Mouse (Mus musculus) ovary, postnatal 36 days (tissue): ENCODE data around the gene Ctbp2.

Experiments
- DNase-seq: peaks from one replicate; pipeline ENCODE4 v3.0.0; 2022; ENCODE audit warnings: low spot score, mixed read lengths

Ctbp2 gene

DNA sequence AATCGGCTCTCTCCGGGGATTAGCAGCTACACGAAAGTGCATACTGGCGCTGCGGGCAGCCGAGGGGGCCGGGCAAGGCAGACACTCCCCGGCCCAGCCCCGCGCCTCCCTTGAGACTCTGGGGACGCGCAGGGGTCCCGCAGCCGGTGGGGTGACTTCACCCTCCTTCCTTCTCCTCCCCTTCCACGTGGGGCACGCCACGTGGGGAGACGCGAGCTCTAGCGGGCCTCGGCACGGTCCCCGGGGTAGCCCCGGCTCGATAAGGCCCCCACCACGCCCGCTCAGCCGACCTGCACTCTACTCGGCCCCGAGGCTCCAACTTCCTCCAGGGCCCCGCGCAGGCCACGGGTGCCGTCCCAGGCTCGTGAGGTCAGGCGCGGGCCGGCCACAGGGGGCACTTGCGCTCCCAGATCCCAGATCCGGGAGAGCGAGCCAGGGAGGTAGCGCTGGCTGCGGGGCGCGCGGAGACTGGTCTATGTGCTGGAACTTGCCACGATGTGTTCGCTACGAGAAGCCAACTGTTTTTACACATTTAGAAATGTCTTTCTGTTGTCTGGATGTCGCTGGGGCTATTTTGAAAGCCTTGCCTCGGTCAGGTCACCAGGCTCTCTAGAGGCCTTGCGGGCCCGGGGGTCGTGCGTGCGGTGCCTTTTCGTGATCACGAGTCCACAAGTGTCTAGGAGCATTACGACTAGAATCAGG, at the start of gene Ctbp2:
Ctbp2 (minus strand) TSS at position 356 of the 702 bp plus-strand sequence.
- peak; percentile 85 for DNase-seq

- DNase-seq: peak; percentile 41
Observed at GRCm38 (mm10) chr7:133171403-133172032, 47.4 kb upstream of the Ctbp2 start.

DNA sequence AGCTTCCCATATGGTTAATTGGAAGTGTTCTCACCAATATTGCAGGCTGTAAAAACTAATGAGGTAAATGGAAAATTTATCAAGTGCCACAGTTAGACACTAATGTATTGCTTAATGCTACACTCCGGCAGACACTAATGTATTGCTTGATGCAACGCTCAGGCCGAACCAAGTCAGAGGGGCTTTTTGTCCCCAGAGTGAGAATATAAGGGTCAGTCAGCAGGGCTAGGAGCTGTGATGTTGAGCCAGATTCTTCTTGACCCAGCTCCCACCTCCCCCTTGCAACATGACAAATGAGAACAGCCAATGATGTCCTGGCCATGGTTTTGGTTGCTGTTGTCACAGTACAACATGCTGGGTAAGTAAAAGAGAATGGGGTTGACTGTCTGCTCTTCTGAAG, 44.8 kb upstream of the Ctbp2 start:
- DNase-seq: no peak

DNA sequence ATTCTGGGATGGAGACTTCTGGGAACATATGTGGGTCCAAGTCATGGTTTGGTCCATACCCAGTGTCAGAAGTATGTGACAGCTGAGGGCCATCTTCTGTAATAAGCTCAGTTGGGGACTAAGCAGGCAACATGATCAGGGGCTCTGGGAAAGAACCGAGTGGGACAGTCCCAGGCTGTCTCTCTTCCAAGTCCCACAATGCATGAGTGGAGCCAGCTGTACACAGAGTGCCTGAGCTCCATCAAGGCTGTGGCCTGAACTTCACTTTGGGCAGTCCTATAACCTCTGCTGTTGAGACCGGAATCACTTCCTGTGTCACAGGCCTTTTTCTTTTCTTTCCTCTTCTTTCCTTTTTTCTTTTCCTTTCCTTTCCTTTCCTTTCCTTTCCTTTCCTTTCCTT, 43.7 kb upstream of the Ctbp2 start:
- no peak for DNase-seq

DNA sequence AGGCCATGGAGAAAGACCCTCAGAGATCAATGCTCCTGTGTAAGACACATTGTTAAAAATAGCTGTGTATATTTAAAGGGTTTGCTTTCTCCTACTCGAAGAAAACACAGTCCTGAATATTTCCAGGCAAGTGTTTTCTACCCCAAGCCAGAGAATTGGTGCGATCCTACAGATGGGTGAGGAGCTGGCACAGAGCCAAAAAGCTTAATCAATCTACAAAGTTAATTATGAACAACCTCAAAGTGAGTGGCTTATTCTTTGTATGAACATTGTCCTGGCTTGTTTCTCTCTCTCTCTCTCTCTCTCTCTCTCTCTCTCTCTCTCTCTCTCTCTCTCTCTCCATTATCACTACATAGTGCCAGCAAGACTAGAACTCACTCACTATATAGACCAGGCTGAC, 40.6 kb upstream of the Ctbp2 start:
- DNase-seq: no peak

- no peak for DNase-seq
Observed at GRCm38 (mm10) chr7:133163011-133163410, 38.9 kb upstream of the Ctbp2 start.

- DNase-seq: no peak
Observed at GRCm38 (mm10) chr7:133162131-133162530, 38.0 kb upstream of the Ctbp2 start.

DNA sequence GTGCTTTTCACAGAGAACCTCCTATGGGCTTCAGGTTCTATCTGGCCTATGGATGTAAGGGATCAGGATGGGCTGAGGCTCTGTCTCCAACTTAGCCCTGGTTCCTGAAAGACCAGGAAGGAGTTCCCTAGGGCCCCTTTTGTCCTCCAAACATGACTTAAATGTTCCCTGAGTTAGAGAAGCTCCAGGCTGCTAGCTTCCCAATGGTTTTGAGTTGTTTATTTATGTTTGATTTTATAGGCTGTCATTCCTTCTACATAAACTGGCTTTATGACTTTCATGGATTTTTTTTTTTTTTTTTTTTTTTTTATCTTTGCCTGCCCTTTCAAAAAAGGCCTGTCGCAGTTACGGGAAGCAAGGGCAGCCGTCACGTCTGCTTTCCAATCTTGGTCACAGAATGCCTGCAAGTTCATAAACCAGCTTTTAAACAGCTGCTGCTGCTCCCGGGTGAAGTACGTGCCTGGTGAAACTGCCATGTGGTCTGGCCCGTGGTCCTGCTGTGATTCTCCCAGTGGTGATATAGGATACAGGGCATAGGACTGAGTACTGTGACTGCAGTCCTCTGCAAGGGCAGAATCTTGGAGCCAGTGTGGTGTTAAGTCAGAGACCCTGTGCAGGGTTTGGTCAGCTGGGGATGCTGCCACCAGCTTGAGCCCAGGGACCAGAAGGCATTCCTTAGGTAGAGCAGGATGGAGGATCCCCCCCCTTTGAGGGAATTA, 37.4 kb upstream of the Ctbp2 start:
- DNase-seq: no peak

DNA sequence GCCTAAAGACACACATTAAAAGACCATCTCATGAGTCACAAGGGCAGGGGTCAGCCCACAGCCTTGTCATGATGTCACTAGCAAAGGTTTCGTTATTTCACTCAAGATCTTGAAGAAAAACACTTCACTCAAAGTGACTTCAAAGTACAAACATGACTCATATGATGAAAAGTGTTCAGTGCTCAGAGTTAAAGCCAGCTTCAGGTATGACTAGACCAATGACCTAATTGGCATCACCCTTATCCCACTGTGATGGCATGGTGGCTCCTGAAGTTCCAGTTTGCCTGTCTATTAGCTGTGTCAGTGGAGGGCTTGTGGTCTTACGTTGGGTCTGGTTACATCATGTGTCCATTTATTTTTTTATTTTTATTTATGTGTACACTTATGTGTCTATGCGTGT, 35.4 kb upstream of the Ctbp2 start:
- DNase-seq: no peak

DNA sequence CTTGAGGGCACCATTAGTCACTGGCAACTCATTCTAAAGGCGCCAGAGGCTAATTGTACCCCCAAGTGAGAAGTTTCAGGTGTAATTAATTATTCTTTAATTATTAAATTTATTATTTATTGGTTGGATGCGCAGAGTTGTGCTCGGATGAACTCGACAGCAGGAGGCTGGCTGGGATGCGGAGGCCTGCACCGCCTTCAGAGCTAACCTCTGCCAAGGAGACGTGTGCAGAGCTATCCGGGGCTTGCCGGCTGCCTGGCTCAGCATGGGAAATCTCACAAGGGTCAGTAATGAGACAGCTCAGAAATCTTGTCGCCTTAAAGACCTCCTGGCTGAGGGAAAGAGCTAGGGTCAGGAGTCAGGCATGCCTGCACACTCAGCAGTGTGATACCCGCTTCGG, 31.5 kb upstream of the Ctbp2 start:
- no peak for DNase-seq

DNA sequence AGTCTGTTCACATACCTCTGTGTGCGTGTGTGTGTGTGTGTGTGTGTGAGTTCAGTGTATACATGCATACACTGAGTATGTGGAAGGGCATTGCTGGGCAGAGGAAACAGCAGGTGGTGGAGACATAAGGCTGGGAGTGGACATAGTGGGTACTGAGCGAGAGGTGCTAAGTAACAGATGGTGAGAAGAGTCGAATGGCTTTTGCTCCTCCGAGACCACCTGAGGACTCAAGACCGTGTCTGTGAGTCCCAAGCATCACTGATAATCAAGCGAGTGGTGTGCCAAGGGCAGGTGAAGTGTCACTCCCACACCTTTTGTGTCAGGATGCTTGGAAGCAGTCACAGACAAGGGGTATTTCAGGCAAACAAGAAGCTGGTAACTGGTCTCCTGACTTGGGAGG, 30.7 kb upstream of the Ctbp2 start:
- DNase-seq: no peak

- DNase-seq: no peak
Observed at GRCm38 (mm10) chr7:133139689-133140336, 15.7 kb upstream of the Ctbp2 start.

DNA sequence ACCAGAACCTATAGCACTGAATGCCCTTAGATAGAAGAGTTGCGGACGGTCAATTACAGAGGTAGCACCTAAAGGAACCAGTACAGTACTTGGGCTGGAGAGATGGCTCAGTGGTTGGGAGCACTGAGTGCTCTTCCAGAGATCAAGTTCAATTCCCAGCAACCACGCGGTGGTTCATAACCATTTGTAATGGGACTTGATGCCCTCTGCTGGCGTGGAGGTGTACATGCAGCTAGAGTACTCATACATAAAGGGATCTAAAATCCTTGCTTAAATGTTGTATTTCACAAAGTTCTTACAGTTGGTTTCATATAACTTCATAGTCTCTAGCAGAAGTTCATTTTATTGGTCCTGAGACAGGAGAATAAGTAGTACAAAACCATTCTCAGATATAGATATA, 9.4 kb upstream of the Ctbp2 start:
- DNase-seq: no peak

DNA sequence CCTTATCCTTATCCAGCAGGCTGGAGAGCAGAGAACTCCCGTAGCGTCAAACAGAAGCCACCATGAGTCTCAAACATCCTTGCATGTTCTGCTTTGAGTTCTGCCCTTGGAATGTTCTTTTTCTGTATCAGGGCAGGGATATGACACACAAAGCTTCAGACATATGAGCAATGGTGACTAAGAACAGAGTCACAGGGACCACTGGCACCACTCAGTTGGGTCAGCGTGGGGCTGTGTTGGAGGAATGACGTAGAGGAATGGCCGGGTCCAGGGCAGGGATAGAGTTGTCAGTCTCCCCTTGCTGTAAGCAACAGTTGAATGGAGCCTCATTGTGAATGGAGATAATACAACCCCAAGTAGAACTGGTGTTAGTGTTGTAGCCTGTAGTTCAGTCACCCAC, 8.5 kb upstream of the Ctbp2 start:
- DNase-seq: no peak

GRCm38 (mm10) chr7:133124701-133125485, 739 bp upstream of the Ctbp2 start:
- no peak for DNase-seq

DNA sequence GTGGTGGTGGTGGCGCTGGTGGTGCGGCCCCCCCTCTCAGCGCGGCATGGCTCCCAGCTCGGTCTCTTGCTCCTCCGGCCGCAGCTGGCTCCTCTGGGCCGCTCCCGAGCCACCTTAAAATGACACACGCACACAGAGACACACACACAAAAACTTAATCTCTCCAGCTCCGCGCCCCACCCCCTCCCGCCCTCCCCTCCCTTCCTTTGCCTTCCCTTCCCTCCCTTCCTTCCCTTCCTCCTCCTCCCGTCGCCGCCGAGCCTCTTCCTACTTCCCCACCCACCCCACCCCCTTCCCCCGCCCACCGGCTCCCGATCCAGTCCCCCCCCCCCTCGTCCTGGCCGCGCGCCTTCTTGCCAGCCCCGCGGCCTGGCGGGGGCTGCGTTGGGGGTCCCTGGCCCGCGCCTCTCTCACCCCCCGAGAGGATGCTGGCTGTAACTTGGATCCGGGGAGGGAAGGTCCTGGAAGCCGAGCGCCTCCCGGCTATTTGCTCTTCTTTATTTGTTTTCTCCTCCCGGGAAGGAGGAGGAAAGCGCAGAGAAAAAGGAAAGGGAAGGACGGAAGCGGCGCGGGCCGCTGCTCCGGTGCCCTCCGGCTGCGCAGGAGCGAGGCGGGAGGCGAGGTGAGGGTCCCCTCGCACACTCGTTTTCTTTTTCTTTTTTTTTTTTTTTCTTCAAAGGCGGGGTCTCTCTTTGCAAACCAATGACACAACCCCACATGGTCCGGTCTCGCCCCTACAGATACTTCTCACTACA, 733 bp downstream of the Ctbp2 start, which contains the start of gene Fgfr2:
Fgfr2 (minus strand) TSS at position 107 of the 755 bp plus-strand sequence.
- DNase-seq: peak; percentile 75

- peak; percentile 72 for DNase-seq
Observed at GRCm38 (mm10) chr7:133122379-133123243, 1.5 kb downstream of the Ctbp2 start.

DNA sequence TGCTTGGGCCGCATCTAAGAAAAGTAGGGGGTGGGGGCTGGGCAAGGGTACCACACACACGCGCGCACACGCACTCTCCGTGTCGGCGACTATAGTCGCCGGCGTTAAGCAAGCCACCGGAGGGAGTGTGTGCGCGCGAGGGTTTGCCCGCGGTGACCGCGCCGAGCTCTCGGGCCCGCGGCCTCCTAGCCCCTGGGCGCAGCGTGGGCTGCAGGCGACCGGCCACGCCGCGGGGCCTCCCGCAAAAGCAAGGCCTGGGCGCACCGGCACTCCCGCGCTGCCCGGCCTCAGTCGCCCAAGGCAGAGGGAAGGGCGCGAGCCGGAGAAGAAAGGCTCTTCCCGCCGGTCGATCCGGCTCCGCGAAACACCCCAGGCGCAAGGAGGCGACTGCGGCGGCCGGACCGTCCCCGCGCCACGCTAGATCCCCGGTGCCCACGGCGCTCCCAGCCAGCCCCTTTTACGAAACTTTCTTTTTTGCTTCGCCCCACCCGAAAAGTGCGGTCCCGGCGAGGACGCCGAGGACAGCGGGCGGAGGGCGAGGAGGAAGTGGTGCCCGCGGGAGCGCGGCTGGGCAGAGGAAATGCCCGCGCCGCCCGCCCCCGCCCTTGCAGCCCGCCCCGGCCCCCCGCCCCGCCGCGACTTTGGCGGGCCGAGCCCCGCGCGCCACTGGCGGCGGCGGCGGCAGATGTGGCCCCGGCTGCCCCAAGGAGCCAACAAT, 2.3 kb downstream of the Ctbp2 start:
- DNase-seq: peak; percentile 66

DNA sequence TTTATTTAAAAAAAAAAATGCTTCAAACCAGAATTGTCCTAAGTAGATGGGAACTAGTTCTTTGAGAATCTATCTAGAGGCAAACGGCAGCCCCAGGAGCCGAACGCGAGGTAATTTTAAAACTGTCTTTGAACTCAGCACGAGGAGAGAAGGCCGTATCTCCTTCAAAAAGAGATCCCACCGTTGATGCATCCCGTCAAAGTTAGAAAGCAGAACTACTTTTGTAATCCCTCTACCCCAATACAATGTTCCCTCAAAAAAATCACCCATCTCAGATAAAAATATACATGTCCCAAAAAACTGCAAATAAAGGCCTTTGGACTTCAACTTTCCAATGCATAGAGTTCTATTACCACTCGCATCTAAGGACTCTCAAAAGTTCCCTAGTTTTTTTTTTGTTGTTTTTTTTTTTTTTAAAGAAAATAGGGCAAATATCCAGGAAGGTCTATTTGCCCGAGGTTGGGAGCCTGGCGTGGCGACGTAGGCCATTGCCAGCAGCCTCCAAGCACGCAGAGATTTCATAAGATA, 3.0 kb downstream of the Ctbp2 start:
- DNase-seq: no peak
